Mouse (Mus musculus) cerebellum, adult (tissue): ENCODE results near the gene Cdc6.

Experiments
- ATAC-seq: cut with Nextera tagmentation; 2 replicates; pipeline ENCODE4 v1.9.2; 2017; ENCODE audit warnings: mild to moderate bottlenecking, moderate library complexity, mixed read lengths; ENCODE audit not compliant: insufficient number of reproducible peaks, low FRiP score, low TSS enrichment

Gene Cdc6

GRCm38 (mm10) chr11:98941826-98942550, 34.4 kb downstream of the Cdc6 start:
- ATAC-seq = no peak

- no peak for ATAC-seq
These were observed 34.9 kb downstream of the Cdc6 start for GRCm38 (mm10) chr11:98942555-98942922.

- no peak for ATAC-seq
These were observed 35.5 kb downstream of the Cdc6 start for GRCm38 (mm10) chr11:98942923-98943641.

- ATAC-seq = no peak
These were observed 36.3 kb downstream of the Cdc6 start for GRCm38 (mm10) chr11:98943741-98944461.

GRCm38 (mm10) chr11:98944897-98945604, 37.5 kb downstream of the Cdc6 start:
- no peak for ATAC-seq

- no peak for ATAC-seq
These were observed 38.0 kb downstream of the Cdc6 start for GRCm38 (mm10) chr11:98945605-98945977.

GRCm38 (mm10) chr11:98947969-98948569, 40.5 kb downstream of the Cdc6 start:
- no peak for ATAC-seq

GRCm38 (mm10) chr11:98949242-98949957, 41.8 kb downstream of the Cdc6 start:
- no peak for ATAC-seq

- ATAC-seq = no peak
These were observed 42.4 kb downstream of the Cdc6 start for GRCm38 (mm10) chr11:98949958-98950460.

- ATAC-seq = no peak
These were observed 42.9 kb downstream of the Cdc6 start for GRCm38 (mm10) chr11:98950484-98950883.

GRCm38 (mm10) chr11:98951026-98951906, 43.7 kb downstream of the Cdc6 start:
- peak; percentile 56; the same call in 1 of the 2 replicates for ATAC-seq

GRCm38 (mm10) chr11:98952111-98952510, 44.5 kb downstream of the Cdc6 start:
- no peak for ATAC-seq

- no peak for ATAC-seq
These were observed 45.1 kb downstream of the Cdc6 start for GRCm38 (mm10) chr11:98952736-98953135.

GRCm38 (mm10) chr11:98953361-98953760, 45.8 kb downstream of the Cdc6 start:
- ATAC-seq = no peak

- no peak for ATAC-seq
These were observed 46.3 kb downstream of the Cdc6 start for GRCm38 (mm10) chr11:98953835-98954320.

- ATAC-seq = no peak
These were observed 46.8 kb downstream of the Cdc6 start for GRCm38 (mm10) chr11:98954373-98954772.

GRCm38 (mm10) chr11:98954801-98955706, 47.5 kb downstream of the Cdc6 start:
- ATAC-seq = no peak
